Mouse (Mus musculus) limb, embryonic 15.5 days (tissue): ENCODE measurements at regions not wholly inside any gene's neighbourhood (a gene's known extent, or its start where the extent isn't known, plus 50 kb on each side); places are given as distances from the start of the nearest gene placed in this dataset.

Experiments
- ATAC-seq: fragments of 200-750 bp; cut with Nextera tagmentation; 2 replicates; pipeline ENCODE4 v1.8.0; 2017; ENCODE audit warnings: low read depth, moderate TSS enrichment; ENCODE audit not compliant: insufficient number of reproducible peaks, low FRiP score, low TSS enrichment
- H3K27ac ChIP-seq: fragments of 300-500 bp; sonication (generic); 2 replicates; pipeline ENCODE4 v1.5.1; 2015; ENCODE audit warnings: moderate library complexity, mild to moderate bottlenecking, inconsistent platforms
- H3K27me3 ChIP-seq: fragments of 300-500 bp; sonication (generic); 2 replicates; pipeline ENCODE4 v1.6.1; 2015; ENCODE audit warnings: inconsistent platforms
- H3K36me3 ChIP-seq: fragments of 300-500 bp; sonication (generic); 2 replicates; pipeline ENCODE4 v1.6.1; 2015; ENCODE audit warnings: inconsistent platforms
- H3K4me1 ChIP-seq: fragments of 300-500 bp; sonication (generic); 2 replicates; pipeline ENCODE4 v1.6.1; 2015; ENCODE audit warnings: inconsistent platforms
- H3K4me2 ChIP-seq: fragments of 300-500 bp; sonication (generic); 2 replicates; pipeline ENCODE4 v1.6.1; 2015; ENCODE audit warnings: mild to moderate bottlenecking, inconsistent platforms
- H3K4me3 ChIP-seq: fragments of 300-500 bp; sonication (generic); 2 replicates; pipeline ENCODE4 v1.5.1; 2015; ENCODE audit warnings: mild to moderate bottlenecking, inconsistent platforms
- H3K9ac ChIP-seq: fragments of 300-500 bp; sonication (generic); 2 replicates; pipeline ENCODE4 v1.6.1; 2015; ENCODE audit warnings: inconsistent platforms
- H3K9me3 ChIP-seq: fragments of 300-500 bp; sonication (generic); 2 replicates; pipeline ENCODE4 v1.6.1; 2016; ENCODE audit warnings: inconsistent platforms
- WGBS: fragments of 180-500 bp; shearing (Covaris S2); methylation state at CpG from one replicate; pipeline ENCODE4 v1.1.7; 2015; 5-methylcytosine and 5-hydroxymethylcytosine counted together

DNA sequence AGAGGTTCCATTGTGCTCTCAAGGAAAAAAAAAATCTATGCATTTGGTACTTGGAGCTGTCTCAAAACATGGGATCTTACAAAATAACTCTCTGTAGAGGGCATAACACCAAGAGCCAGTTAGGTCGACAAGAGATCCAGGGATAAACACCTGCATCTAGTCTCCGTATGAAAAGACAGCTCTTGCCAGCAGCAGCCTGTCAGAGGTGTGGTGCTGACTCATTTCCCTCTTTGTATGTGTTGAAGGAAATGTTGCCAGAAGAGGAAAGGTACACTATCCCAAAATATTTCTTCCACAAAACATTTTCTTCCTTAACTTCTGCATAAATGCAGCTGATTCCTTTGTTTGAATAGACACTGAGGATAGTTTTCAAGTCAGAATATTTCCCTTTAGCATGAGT is 163.6 kb upstream of the Acvr2a start:
- Histone ChIP-seq H3K36me3 (no peaks in the 10 kb centered on the region), H3K9me3 (no peaks in the 10 kb centered on the region), H3K4me2 (no peak overlapping the region), H3K27me3 (no peaks in the 10 kb centered on the region), H3K4me1 (no peaks in the 10 kb centered on the region), H3K9ac (no peak overlapping the region), H3K4me3 (no peak overlapping the region), H3K27ac (no peak overlapping the region)
- no peak for ATAC-seq
- WGBS = 36% methylated on average over 2 of the region's 2 CpGs

DNA sequence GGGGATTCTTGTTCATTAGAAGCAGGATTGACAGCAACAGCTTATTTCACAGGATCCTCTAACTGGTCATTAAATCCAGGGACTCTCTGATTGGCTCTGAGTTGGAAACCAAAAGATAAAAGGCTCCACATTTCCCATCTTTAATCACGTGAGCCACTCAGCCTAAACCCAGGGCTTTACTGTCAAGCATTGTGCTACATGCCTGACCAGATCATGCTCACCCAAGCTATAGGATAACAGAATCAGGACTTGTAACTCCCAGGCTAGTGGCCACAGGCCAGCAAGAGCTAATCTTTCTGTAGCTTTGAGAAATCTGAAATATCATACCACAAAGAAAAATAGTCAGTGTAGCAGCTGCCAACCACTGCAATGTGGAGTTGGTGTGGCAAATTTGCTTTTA is 152.7 kb upstream of the Acvr2a start:
- H3K9me3 ChIP-seq = no peaks in the 10 kb centered on the region
- H3K4me2 ChIP-seq = no peak overlapping the region
- no peaks in the 10 kb centered on the region for H3K36me3 ChIP-seq
- ATAC-seq = no peak
- 36% methylated on average over 1 of the region's 1 CpGs for WGBS
- no peak overlapping the region for H3K27ac ChIP-seq
- H3K9ac ChIP-seq = no peak overlapping the region
- no peaks in the 10 kb centered on the region for H3K27me3 ChIP-seq
- no peak overlapping the region for H3K4me3 ChIP-seq
- no peaks in the 10 kb centered on the region for H3K4me1 ChIP-seq

DNA sequence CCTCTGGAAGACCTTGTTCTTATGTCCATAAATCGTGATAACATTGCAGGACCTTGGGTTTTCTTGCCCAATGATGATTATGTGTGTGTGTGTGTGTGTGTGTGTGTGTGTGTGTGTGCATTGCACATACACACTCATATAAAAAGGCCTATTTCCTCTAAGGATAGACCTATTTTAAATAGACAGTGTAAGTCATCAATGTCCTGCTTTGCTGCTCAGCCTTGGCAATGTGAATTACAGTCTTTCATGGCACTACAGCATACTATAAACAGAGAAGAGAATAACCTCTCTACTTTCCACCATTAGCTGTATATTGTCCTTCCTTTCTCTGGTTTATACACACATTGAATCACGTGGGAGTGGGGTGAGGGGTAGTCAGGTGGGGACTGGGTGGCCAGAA is 148.8 kb upstream of the Acvr2a start:
- H3K9me3 ChIP-seq = no peaks in the 10 kb centered on the region
- H3K27me3 ChIP-seq = no peaks in the 10 kb centered on the region
- ATAC-seq = no peak
- H3K9ac ChIP-seq = no peak overlapping the region
- no peaks in the 10 kb centered on the region for H3K4me1 ChIP-seq
- no peak overlapping the region for H3K27ac ChIP-seq
- 90% methylated on average over 2 of the region's 2 CpGs for WGBS
- no peak overlapping the region for H3K4me2 ChIP-seq
- no peaks in the 10 kb centered on the region for H3K36me3 ChIP-seq
- no peak overlapping the region for H3K4me3 ChIP-seq

DNA sequence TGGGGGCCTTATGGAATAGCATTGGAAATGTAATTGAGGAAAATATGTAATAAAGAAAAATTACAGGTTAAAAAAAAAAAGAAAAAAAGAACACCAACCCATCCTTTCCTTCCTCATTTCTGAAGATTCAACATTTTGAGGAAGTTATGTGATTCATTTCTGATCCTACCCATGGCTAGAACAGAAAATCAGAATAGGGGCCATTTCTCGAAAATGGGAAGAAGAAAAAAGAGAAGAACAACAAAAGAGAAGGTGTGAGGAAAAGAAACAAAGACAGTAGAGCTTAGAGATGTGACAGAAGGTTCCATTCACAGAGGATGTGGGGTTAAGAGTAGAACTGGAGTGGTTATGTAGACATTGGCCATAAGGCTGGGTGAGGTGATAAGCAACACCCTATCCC is 124.8 kb upstream of the Acvr2a start:
- no peak overlapping the region for H3K9ac ChIP-seq
- no peaks in the 10 kb centered on the region for H3K4me1 ChIP-seq
- no peak overlapping the region for H3K4me2 ChIP-seq
- no peaks in the 10 kb centered on the region for H3K27me3 ChIP-seq
- WGBS = 57% methylated on average over 1 of the region's 1 CpGs
- H3K27ac ChIP-seq = no peak overlapping the region
- H3K36me3 ChIP-seq = no peaks in the 10 kb centered on the region
- H3K9me3 ChIP-seq = no peaks in the 10 kb centered on the region
- ATAC-seq = no peak
- H3K4me3 ChIP-seq = no peak overlapping the region

DNA sequence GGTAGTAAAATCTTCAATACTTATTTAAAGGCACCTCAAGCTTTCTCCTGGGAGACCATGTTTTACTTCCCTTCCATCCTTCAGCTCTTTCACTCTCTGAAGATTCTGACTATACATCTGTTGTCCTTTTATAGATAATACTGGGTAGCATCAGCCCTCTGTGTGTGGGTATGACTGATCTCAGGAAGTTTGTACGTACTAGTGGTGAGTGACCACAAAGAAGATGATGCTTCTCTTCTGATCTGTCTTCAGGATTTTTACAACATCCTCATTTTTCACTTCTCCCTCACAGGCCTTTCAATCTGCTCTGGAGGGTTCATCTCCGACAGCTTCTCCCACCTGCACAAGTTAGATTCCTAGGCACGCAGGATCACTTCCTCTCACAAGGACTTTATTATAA is 119.4 kb upstream of the Acvr2a start:
- Histone ChIP-seq H3K27me3 (no peaks in the 10 kb centered on the region), H3K4me3 (no peak overlapping the region), H3K4me1 (no peaks in the 10 kb centered on the region), H3K27ac (no peak overlapping the region), H3K9me3 (no peaks in the 10 kb centered on the region), H3K36me3 (no peaks in the 10 kb centered on the region), H3K9ac (no peak overlapping the region), H3K4me2 (no peak overlapping the region)
- ATAC-seq = no peak
- 86% methylated on average over 3 of the region's 3 CpGs for WGBS

DNA sequence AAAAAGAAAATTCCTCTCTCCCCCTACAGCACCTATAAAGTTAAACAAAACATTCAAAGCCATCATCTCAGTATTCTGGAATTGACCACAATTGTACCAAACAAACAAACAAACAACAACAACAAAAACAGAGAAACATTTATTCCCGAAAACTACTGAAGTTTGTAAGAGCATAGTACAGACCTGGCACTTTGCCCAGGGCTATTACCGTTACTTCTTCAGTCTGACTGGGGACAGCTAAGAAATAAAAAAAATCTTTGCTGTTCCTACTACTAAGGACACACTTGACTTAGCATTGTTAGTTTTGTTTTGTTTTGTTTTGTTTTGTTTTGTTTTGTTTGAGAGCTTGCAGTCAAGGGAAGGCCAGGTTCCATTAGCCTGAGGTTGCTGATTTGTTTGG is 113.0 kb upstream of the Acvr2a start:
- Histone ChIP-seq H3K4me2 (no peak overlapping the region), H3K27ac (no peak overlapping the region), H3K9ac (no peak overlapping the region), H3K36me3 (no peaks in the 10 kb centered on the region), H3K9me3 (no peaks in the 10 kb centered on the region), H3K27me3 (no peaks in the 10 kb centered on the region), H3K4me1 (no peaks in the 10 kb centered on the region), H3K4me3 (no peak overlapping the region)
- no peak for ATAC-seq
- WGBS = 23% methylated on average over 2 of the region's 2 CpGs

DNA sequence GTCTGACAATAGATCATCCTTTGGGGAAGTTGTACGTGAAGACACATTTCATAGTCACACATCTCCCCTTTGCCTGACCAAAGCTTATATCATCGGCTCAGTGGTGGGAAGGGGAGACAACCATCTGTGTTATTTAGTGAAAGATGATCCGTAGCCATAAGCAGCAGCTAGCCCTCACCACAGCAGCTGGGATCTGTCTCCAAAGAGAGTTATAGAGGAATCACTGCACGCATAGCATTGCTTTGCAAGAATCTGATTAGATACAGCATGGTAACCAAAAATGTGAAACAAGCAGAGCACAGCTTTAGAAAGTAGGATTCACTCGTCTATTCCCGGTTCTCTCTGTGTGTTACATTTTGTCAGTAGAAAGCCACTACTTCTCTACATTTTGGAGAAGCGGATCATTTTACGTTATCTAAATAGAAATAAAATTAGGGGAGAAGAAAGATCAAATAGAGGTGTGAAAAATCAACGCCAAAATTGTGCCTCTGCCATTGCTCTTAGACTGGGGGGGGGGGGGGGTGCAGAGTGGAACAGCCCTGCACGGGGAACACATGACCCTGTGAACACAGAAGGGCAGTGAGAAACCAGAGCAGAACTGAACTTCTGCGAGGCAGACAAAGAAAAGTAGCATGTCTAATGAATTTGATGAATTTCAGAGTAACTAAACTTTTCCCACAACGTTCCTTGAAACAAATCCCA is 108.7 kb upstream of the Acvr2a start:
- Histone ChIP-seq H3K27ac (no peak overlapping the region), H3K4me3 (no peak overlapping the region), H3K4me2 (no peak overlapping the region), H3K36me3 (no peaks in the 10 kb centered on the region), H3K27me3 (no peaks in the 10 kb centered on the region), H3K9me3 (no peaks in the 10 kb centered on the region), H3K4me1 (no peaks in the 10 kb centered on the region), H3K9ac (no peak overlapping the region)
- no peak for ATAC-seq
- WGBS = 60% methylated on average over 12 of the region's 12 CpGs

DNA sequence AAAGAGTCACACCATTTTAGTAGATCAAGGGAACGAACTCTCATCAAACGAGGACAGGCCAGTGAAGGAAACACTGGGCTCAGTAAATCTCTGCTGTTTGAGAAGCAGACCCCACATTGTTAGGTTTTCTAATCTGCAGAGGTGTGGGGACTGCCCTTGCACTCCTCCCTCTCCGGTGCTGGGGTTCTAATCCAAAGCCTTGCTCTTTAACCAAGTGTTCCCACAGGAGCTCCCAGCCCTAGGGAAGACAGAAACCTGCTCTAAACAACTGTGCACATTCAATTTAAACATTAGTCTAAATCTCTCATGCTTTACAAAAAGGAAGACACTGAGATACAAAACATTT is 108.1 kb upstream of the Acvr2a start:
- Histone ChIP-seq H3K4me2 (no peak overlapping the region), H3K36me3 (no peaks in the 10 kb centered on the region), H3K27ac (no peak overlapping the region), H3K27me3 (no peaks in the 10 kb centered on the region), H3K9me3 (no peaks in the 10 kb centered on the region), H3K4me3 (no peak overlapping the region), H3K4me1 (no peaks in the 10 kb centered on the region), H3K9ac (no peak overlapping the region)
- no peak for ATAC-seq
- WGBS = 66% methylated on average over 3 of the region's 3 CpGs

DNA sequence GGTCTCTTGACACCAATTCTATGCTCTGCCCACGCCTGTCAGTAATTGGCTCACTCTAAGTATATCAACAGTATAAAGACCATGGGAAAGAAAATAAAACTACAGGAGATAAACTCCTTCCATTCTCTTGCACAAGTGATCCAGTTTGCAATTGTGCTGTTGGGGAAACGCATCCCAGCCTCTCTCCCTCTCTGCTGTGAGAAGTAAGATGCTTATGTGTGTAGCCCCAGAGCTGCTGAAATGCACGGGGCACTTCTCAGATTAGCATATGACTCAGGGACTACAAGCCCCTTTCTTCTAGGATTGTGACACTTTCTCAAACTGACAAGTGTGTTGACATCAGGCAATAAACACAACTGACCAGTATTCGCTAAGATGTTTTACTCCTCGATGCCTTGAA is 107.7 kb upstream of the Acvr2a start:
- no peak overlapping the region for H3K9ac ChIP-seq
- no peak for ATAC-seq
- no peaks in the 10 kb centered on the region for H3K9me3 ChIP-seq
- H3K4me1 ChIP-seq = no peaks in the 10 kb centered on the region
- no peaks in the 10 kb centered on the region for H3K27me3 ChIP-seq
- no peak overlapping the region for H3K4me2 ChIP-seq
- no peaks in the 10 kb centered on the region for H3K36me3 ChIP-seq
- no peak overlapping the region for H3K4me3 ChIP-seq
- 48% methylated on average over 5 of the region's 5 CpGs for WGBS
- H3K27ac ChIP-seq = no peak overlapping the region

DNA sequence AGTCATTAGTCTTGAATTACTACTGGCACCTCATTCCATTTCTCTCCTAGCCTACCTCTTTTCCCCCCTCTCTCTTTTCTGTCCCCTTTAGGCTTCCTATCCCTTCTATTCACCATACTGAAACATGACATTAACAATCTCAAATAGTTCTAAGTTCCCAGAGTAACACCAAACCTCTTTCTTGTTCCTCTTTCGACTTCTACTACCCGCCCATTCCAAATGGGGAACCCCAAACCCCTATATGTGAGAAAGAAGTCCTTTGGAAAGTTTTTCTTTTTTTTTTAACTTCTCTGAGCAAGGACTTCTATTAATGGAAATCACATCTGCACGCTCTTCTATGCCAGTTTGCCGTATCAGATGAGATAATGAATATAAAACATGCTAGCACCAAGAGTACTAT is 97.7 kb upstream of the Acvr2a start:
- H3K4me2 ChIP-seq = no peak overlapping the region
- 94% methylated on average over 4 of the region's 4 CpGs for WGBS
- no peaks in the 10 kb centered on the region for H3K9me3 ChIP-seq
- H3K27ac ChIP-seq = no peak overlapping the region
- no peak overlapping the region for H3K9ac ChIP-seq
- H3K4me1 ChIP-seq = no peaks in the 10 kb centered on the region
- no peaks in the 10 kb centered on the region for H3K27me3 ChIP-seq
- H3K36me3 ChIP-seq = no peaks in the 10 kb centered on the region
- ATAC-seq = no peak
- no peak overlapping the region for H3K4me3 ChIP-seq

DNA sequence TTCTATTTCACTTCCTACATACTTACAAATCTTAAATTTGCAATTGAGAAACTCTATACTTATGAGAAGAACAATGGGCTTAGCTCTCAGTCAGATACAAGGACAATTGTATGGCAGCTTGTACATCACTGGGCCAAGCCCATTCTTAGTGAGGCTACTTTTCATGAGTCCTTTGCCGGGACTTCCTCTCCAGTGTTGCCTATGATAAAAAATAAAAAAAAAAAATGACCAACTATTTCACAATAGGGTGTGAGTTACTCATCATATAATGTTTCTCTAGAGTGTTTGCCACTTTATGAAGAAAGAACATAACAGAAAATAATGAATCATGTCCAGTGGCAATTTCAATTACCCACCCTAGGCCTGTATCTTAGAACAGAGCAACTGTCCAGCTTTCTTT is 96.1 kb upstream of the Acvr2a start:
- no peaks in the 10 kb centered on the region for H3K36me3 ChIP-seq
- ATAC-seq = no peak
- H3K4me1 ChIP-seq = no peaks in the 10 kb centered on the region
- H3K4me3 ChIP-seq = no peak overlapping the region
- no peak overlapping the region for H3K27ac ChIP-seq
- no peak overlapping the region for H3K9ac ChIP-seq
- 81% methylated on average over 1 of the region's 1 CpGs for WGBS
- no peaks in the 10 kb centered on the region for H3K9me3 ChIP-seq
- H3K4me2 ChIP-seq = no peak overlapping the region
- no peaks in the 10 kb centered on the region for H3K27me3 ChIP-seq

DNA sequence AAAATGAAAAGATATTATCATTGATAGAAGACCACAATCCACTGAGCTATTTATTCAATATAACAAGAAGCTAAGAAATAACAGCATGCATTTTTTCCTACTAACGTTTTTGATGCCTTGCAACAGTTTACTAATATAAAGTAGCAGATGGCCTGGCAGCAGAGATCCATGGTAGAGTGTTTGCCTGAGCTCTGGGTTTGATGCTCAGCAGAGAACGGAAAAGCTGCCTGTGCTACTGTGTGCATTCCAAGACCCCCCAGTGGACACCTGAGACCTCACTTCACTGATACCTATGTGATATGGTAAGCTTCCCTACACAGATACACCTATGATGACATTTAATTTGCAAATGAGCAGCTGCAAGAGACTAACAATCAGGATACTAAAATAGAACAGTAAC is 95.6 kb upstream of the Acvr2a start:
- H3K36me3 ChIP-seq = no peaks in the 10 kb centered on the region
- no peaks in the 10 kb centered on the region for H3K4me1 ChIP-seq
- H3K9me3 ChIP-seq = no peaks in the 10 kb centered on the region
- no peaks in the 10 kb centered on the region for H3K27me3 ChIP-seq
- H3K9ac ChIP-seq = no peak overlapping the region
- 77% methylated on average over 2 of the region's 2 CpGs for WGBS
- ATAC-seq = no peak
- no peak overlapping the region for H3K4me3 ChIP-seq
- no peak overlapping the region for H3K4me2 ChIP-seq
- no peak overlapping the region for H3K27ac ChIP-seq

DNA sequence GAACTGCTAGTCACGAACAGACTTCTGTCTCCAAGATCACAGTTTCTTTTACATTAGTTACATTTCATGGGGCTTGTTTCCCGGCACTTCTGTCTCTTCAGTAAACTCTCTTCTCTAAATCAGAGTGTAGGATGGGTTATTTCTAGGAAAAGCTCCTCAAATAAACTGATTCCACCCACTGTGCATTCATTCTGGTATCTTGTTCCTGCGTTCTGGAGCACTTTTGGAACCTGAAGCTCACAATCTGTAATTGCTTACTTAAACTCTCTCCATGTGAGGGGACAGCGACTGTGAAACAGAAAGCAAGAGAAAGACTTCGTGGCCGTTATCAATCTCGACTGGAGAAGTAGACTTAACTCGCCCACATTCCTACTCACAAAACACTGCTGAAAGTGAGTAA is 83.1 kb upstream of the Acvr2a start:
- Histone ChIP-seq H3K27ac (no peak overlapping the region), H3K27me3 (no peaks in the 10 kb centered on the region), H3K4me2 (no peak overlapping the region), H3K4me1 (no peaks in the 10 kb centered on the region), H3K9me3 (no peaks in the 10 kb centered on the region), H3K36me3 (no peaks in the 10 kb centered on the region), H3K4me3 (no peak overlapping the region), H3K9ac (no peak overlapping the region)
- WGBS = 65% methylated on average over 8 of the region's 8 CpGs
- no peak for ATAC-seq
